Mouse (Mus musculus) olfactory bulb, adult 2 months (tissue): ENCODE measurements around the gene Krt80.

Experiments used
- CTCF ChIP-seq: fragments of 200-500 bp; IDR thresholded peaks from 2 replicates; pipeline ENCODE4 v1.5.1; 2012; ENCODE audit warnings: low read depth, mild to moderate bottlenecking, low read length, moderate library complexity; ENCODE audit not compliant: insufficient read depth
- POLR2A ChIP-seq: fragments of 200-500 bp; IDR thresholded peaks from 2 replicates; pipeline ENCODE4 v1.6.1; 2012; ENCODE audit warnings: mild to moderate bottlenecking, low read depth, low read length, moderate library complexity; ENCODE audit not compliant: insufficient read depth

DNA sequence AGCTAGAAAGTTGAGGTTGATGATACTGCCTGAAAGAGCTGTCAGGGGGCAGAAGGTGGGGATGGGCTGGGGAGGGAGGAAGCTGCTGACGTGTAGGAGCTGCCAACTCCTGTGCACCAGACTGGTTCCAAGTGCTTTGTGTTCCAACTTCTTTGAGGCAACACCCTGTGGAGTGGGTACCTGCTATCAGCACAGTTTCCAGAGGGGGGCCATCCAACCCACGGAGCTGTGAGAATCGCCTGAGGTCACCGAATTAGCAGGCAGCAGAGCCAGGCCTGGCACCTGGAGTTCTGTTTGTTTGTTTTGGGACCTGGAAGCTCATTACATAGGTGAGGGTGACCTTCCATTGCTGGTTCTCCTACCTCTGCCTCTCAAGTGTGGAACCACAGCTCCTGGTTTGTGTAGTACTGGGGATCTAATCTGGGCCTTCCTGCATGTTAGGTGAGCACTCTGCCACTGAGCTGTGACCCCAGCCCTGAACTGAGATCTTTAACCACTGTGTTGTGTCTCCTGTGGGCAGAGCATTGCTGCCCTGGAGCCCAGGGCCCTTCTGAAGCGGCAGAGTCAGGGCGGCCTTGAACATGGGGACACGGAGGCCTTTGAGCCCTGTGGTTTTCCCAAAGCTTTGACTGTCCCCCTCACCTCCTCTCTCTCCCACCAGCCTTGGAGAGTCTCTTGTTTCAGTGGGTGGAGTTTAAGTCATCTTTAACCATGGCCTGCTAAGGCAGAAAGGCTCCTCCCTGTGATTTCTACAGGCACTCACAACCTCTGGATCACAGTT, 4.9 kb downstream of the Krt80 start:
- TF ChIP-seq POLR2A, result no peak
- no peak for TF ChIP-seq CTCF
